Mouse (Mus musculus) ovary, adult 18-20 months (tissue): ENCODE data around the gene Vps13c.

Experiments
- DNase-seq: peaks from one replicate; pipeline ENCODE4 v3.0.0; 2022; ENCODE audit warnings: low spot score, mixed read lengths

Vps13c gene

GRCm38 (mm10) chr9:67831359-67832045 lies 8.7 kb upstream of the Vps13c start:
- DNase-seq = no peak

DNA sequence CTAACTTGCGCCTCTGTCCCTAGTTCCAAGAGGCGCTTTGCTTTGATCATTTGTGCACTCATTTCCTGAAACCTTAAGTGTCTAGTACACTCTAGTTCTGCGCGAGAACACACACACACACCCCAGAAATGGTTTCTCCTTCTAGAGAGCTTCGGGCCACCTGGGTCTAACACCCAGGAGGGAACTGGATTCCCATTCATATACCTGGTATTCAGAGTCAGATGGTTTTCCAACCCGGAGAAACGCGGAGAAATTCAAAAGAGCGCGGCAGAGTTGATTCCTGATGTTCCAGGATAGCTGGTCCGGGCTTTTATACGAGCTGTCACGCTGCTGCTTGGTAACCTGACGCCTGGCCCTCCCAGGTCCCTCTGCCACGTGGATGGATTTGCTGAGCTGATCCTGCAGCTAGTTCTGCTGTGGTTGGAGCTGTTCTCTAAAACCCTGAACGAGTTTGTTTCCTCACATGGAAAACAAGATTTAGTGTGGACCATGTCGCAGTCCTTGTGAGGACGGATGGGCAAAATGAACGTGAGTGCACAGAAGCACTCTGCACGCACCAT lies 8.1 kb upstream of the Vps13c start, which contains the start of gene C2cd4a:
Gene C2cd4a, minus strand, starts transcription at position 285 of the 560 bp plus-strand sequence.
- no peak for DNase-seq

GRCm38 (mm10) chr9:67834535-67834934 lies 5.7 kb upstream of the Vps13c start:
- no peak for DNase-seq

DNA sequence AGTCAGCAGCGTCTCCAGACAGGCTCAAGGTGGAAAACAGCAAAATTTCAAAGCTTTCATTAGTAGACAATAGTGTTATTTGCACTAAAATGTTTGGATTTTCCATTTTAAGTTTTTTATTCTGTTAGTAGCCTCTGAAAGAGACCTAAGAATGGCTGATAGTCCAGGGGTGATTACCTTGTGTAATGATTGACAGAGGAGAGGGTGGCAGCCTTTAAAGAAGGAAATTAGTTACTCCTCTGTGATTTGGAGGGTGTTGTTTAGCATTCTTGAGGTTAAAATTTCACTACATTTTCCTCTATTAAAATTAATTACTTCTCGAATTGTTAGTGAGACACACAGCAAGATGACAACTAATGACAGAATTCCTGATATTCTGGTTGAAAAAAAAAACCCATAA lies 2.9 kb upstream of the Vps13c start:
- no peak for DNase-seq

DNA sequence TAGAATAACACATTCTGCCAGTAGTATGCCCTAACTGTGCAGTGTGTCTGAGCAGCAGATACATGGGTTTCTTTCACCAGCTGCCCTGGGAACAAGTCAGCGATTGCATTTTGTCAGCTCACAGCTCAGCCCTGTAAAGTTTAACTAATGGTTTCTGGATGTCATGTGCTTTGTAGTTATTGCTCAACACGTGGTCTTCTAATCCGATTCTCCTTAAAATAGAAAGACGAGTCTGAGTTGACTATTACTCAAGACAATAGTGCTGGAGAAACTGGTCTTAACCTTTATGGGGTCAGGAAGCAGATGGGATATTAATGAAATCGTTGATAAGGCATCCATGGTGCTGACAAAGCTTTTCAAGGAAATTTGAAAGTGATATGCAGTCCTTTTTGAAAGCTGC lies 2.6 kb downstream of the Vps13c start:
- DNase-seq = no peak

- no peak for DNase-seq
Observed at GRCm38 (mm10) chr9:67845012-67845411, 4.8 kb downstream of the Vps13c start.

DNA sequence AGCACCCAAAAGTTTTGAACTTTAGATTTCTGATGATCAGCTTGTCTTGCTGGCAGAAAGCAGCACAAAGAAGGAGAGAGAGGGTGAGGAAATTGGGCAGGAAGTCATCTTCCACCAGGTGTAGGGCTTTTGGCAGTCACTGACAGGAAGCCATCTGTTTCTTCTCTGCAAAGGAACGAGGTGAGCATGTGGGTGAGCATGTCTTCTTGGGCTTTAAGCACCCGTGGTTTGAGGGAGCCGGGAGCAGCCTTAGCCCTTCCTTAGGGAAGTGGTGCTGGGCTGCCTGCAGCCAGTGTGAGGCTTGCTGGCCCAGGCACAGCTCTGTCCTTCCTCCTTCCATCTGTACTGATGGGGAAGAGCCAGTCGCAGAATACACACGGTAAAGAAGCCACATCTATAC lies 5.5 kb downstream of the Vps13c start:
- no peak for DNase-seq

GRCm38 (mm10) chr9:67846089-67846488 lies 5.9 kb downstream of the Vps13c start:
- DNase-seq = no peak

- no peak for DNase-seq
Observed at GRCm38 (mm10) chr9:67847606-67848005, 7.4 kb downstream of the Vps13c start.

- DNase-seq = no peak
Observed at GRCm38 (mm10) chr9:67849397-67849796, 9.2 kb downstream of the Vps13c start.

GRCm38 (mm10) chr9:67849846-67850245 lies 9.7 kb downstream of the Vps13c start:
- DNase-seq = no peak

DNA sequence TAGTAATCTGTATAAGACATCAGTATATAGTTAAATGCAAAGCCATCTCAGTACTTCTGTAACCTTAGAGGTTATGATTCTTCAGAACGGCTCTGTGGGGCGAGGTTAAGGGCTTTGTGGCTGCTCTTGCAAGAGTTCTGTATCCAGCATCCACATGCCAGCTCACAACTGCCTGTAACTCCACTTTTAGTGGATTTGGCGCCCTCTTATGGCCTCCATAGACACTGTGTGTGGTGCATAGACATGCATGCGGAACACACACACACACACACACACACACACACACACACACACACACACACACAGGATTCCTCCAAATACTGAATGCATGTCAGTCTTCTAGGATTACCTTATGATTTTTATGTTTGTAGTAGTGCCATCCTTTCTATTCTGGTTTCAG lies 11.0 kb downstream of the Vps13c start:
- DNase-seq = no peak

GRCm38 (mm10) chr9:67860273-67860672 lies 20.1 kb downstream of the Vps13c start:
- DNase-seq = no peak

DNA sequence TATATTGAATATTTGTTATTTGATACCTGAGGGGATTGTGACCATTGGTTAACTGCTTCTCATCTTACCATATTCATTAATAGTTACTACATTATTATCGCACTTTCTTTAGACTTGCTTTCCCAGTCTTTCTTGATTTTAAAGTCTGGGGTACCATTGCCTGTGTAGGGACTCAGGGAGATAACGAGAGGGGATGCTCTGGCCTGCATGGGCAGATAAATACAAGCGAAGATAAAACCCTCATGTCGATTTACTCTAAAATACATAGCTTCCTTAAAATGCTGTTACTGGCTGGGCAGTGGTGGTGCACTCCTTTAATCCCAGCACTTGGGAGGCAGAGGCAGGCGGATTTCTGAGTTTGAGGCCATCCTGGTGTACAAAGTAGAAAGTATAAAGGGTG lies 23.1 kb downstream of the Vps13c start:
- no peak for DNase-seq

DNA sequence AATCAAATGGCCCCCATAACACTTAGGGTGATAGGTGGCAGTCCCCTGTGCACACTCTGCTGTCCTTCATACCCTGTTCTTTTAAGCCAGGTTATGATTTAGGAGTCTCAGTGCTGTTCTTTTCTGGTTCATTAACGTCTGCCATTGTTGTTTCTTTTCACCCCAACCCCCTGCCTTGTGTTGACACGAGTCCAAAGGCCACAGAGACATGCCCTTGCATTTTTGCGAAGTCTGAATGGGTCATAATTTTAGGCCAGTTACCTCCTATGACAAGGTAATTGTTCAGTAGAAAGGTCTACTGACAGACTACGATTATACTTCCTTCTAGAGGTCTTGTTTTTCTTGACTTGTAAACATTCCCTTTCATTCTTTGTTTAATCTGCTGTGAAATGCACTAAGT lies 23.8 kb downstream of the Vps13c start:
- DNase-seq = no peak

DNA sequence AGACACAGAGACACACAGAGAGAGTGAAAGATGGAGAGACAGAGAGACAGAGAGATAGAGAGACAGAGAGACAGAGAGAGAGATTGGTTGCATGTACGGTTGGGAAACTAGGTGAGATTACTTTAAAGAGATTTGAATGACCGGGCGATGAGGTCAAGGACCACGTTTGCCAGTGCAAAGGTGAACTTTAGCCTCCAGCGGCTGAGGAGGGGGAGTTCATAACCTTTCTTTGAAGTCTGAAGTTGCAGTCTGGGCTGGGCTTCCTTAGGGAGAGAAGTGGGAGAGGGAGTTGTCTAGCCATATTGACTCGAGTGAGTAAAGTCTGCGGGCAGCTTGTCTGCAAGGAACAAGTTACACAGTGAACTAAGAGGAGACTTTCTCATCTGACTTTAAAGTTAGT lies 25.2 kb downstream of the Vps13c start:
- no peak for DNase-seq

GRCm38 (mm10) chr9:67867411-67867810 lies 27.2 kb downstream of the Vps13c start:
- DNase-seq = no peak

- DNase-seq = no peak
Observed at GRCm38 (mm10) chr9:67869691-67870450, 29.7 kb downstream of the Vps13c start.

DNA sequence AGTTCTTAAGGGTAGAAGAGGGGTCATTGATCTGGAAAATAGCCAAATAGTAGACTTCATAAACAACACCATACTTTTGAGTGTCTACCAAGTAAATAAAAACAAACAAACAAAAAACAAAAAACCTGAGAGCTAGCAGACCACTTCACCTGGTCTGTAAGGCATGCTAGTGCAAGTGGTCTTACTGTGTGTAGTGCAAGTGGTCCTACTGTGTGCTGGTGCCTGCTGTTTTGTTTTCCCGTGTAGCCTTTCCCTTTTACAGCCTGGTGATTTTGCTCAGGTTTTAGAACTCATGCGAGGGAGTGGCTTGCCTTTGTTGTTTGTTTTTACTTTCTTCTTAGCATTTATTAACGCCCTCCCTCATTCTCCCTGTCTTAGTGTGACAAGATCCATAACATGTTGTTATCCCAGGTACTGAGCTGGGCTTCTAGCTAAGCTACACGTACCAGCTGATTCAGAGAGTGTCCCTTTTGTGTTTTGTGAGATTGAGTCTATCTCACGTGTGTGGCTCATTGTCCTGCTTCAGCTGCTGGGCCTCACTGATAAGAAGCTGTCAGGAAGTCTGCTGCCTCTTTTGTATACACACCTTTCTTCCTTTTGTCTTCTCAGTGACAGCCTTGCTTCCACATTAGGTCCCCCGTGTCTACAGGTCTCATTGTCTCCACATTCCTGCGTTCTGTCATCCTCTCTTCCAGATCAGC lies 34.5 kb downstream of the Vps13c start:
- no peak for DNase-seq

DNA sequence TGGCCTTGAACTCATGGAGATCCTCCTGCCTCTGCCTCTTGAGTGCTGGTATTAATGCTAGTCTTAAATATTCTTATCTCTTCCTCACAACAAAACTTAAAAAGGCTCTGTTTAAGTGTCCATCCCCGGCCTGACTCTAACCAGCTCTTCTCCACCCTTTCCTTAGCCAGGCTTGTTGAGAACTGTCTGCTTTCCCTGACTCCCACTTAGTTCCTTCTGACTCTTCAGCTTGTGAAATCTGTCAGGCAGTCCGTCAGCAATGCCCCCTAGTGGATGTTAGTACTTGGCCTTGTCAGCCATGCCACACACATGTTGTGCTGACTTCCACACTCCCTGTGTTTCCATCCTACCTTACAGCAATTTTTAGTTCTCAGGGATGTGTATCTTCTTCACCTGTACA lies 35.1 kb downstream of the Vps13c start:
- DNase-seq = no peak

- DNase-seq = no peak
Observed at GRCm38 (mm10) chr9:67877081-67877718, 37.0 kb downstream of the Vps13c start.

DNA sequence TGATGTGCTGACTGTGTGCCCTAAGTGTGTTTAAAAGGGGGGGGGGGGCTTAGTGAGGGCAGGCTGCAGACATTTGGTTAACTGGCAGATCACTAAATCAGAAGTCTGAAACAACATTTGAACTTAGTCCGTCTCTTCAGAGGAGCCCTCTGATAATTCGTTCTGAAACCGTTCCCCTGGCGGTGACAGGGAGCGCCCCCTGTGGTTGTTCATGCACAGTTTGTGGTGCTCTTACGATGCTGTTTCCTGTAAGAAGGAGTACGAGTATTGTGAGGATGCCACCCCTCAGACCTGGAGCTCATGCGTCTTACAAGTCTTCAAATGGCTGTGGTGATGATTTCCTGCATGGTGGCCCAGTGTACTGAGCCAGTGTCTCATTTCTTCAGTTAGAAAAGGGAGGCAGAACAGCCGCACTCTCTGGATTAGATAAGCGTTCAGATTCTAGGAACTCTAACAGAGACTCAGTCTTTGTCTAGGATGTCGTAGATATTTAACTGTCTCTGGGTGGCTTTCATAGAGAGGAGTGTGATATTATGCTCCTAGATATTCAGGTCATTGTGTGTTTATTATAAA lies 38.1 kb downstream of the Vps13c start:
- no peak for DNase-seq
